Mouse (Mus musculus): ENCODE results near the gene D1Pas1. TPM values are rescaled to one million over a fixed set of nuclear protein-coding genes. Genes with fewer than 3 reads are reported as not detected.

D1Pas1 gene
- polyA plus RNA-seq (2012; rRNA removed) = not detected in 2 replicates

DNA sequence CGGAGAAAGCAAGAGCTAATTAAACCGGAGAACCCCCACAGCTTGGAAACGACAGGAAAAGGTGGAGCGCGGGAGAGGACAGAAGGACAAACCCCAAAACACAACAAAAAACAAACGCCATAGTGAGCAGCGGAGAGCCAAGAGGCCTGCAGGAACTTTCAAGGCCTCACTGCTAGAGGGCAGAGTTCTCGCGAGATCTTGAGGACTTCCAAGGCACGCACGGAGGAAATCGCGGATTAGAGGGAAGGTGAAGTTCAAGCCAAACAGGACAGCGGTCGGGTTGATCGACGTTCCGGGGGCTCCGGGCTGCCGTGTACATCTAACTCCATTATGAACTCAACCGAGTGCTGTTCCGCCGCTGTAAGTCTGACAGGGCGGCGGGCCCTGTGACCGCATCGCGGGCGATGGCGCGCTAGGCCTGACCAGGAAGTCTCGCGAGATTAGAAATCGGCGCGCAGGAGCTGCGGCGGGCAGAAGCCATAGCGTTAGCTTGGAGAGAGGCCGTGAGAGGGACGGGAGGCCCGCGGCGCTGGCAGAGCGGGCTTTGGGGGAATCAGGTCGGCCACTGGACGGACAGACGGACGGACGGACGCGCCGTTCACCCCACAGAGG, at the start of gene D1Pas1:
Gene D1Pas1, plus strand, starts transcription at position 216 of the 612 bp plus-strand sequence.
- H3K4me1 ChIP-seq (ENCODE audit: control insufficient read depth, insufficient read depth, insufficient read length, low read length) = peaks cover 4% of the 10 kb centered on the region; the same call in 1 of the 2 replicates
- TF ChIP-seq CTCF (IDR thresholded peaks at IDR 0.05; ENCODE audit: extremely low read depth, insufficient read length, insufficient replicate concordance, low read depth, low read length) (no peak), POLR2A (IDR thresholded peaks at IDR 0.05; ENCODE audit: low read depth, low read length) (no peak)
- no peaks in the 10 kb centered on the region for H3K27me3 ChIP-seq (ENCODE audit: control insufficient read depth, insufficient read depth, low read length)
- no peak within 1 kb of the TSS for H3K4me3 ChIP-seq (ENCODE audit: low read depth, low read length)
- WGBS = 82% methylated on average over 53 of the region's 53 CpGs
- H3K27ac ChIP-seq (ENCODE audit: insufficient read depth, low read depth, low read length) = no peak within 1 kb of the TSS
- H3K36me3 ChIP-seq (ENCODE audit: control insufficient read depth, insufficient read depth, low read length) = no peaks in the 10 kb centered on the region

DNA sequence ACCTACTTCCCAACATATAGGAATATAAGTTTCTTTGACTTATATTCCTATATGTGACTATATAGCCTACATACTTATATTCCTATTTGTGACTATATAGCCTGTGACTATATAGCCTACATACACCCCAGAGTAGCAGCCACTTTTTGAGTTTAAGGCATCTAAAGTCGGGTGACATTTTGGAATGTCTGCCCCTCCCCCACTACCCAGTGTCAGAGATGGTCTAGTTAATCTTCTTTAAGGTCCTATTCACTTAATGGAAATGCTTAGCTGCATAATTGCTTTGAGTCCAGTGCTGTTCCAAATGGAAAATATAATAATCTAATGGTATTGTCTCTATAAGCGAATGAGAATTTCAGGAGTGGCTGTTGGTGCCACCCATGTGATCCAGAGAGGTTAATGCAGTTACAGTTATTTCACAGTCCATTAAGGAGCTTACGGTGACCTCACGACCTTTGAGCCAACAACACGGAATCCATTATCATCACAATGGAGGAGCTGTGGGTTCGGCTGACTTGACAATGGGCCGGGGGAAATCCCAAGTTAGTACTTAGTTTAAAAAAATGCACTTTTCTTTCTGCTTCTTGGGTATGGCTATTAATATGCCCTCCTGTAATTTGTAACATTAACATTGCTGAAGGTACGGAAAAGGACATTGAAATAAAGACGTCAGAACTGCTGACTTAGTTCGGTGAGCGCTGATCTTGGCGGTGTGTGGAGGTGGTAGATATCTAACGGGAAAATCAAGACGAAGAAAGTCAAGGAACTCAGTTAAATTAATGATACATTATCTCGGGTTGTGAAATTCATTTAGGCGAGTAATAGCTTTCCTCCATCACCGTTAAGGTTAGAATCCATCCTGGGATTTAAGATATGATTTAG, 44.5 kb upstream of the D1Pas1 start:
- TF ChIP-seq POLR2A (IDR thresholded peaks at IDR 0.05; ENCODE audit: low read depth, low read length) (no peak), CTCF (IDR thresholded peaks at IDR 0.05; ENCODE audit: extremely low read depth, insufficient read length, insufficient replicate concordance, low read depth, low read length) (no peak)
- no peaks in the 10 kb centered on the region for H3K4me1 ChIP-seq (ENCODE audit: control insufficient read depth, insufficient read depth, insufficient read length, low read length)
- H3K4me3 ChIP-seq (ENCODE audit: low read depth, low read length) = no peak overlapping the region
- WGBS = 53% methylated on average over 17 of the region's 17 CpGs
- H3K27ac ChIP-seq (ENCODE audit: insufficient read depth, low read depth, low read length) = no peak overlapping the region
- no peaks in the 10 kb centered on the region for H3K36me3 ChIP-seq (ENCODE audit: control insufficient read depth, insufficient read depth, low read length)
- no peaks in the 10 kb centered on the region for H3K27me3 ChIP-seq (ENCODE audit: control insufficient read depth, insufficient read depth, low read length)

DNA sequence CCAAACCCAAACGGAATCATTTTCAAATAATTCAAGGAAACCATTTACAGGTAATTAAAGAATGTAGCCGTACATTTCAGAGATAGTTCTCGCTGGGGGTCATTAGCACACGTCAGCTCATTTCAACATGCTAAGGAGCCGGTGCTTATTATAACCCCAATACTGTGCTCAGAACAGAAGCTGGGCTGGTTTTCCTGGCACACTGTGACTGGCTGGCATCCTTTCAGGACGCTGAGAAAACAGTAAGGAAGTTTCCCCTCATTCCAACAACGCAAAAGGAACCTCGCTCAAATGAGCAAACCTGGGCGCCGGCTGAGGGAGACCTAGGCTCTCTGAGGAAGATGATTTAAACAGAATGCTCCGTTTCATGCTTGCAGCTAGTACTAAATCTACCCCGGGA, 43.2 kb upstream of the D1Pas1 start:
- no peak for TF ChIP-seq CTCF (IDR thresholded peaks at IDR 0.05; ENCODE audit: extremely low read depth, insufficient read length, insufficient replicate concordance, low read depth, low read length)
- no peak for TF ChIP-seq POLR2A (IDR thresholded peaks at IDR 0.05; ENCODE audit: low read depth, low read length)
- H3K4me1 ChIP-seq (ENCODE audit: control insufficient read depth, insufficient read depth, insufficient read length, low read length) = no peaks in the 10 kb centered on the region
- H3K27ac ChIP-seq (ENCODE audit: insufficient read depth, low read depth, low read length) = no peak overlapping the region
- no peak overlapping the region for H3K4me3 ChIP-seq (ENCODE audit: low read depth, low read length)
- no peaks in the 10 kb centered on the region for H3K36me3 ChIP-seq (ENCODE audit: control insufficient read depth, insufficient read depth, low read length)
- H3K27me3 ChIP-seq (ENCODE audit: control insufficient read depth, insufficient read depth, low read length) = no peaks in the 10 kb centered on the region
- 58% methylated on average over 12 of the region's 12 CpGs for WGBS

DNA sequence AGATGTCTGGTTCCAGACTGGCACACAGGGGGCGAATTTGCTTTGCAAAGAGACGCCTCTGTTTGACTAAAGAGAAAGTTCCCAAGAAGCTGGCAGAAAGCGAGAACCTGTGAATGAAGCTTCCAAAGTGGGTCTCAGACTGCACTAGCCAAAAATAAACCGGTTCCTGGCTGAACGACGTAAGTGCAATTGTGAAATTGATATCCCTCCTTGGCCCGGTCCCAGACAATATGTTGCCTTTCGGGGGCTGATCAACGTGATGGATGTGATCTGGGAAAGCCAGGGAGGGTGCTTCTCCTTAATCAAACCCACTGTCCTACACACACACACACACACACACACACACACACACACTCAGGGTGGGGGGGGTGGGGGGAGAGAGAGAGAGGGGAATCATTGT, 41.8 kb upstream of the D1Pas1 start:
- Histone ChIP-seq H3K27me3 (ENCODE audit: control insufficient read depth, insufficient read depth, low read length) (no peaks in the 10 kb centered on the region), H3K36me3 (ENCODE audit: control insufficient read depth, insufficient read depth, low read length) (no peaks in the 10 kb centered on the region), H3K4me1 (ENCODE audit: control insufficient read depth, insufficient read depth, insufficient read length, low read length) (no peaks in the 10 kb centered on the region), H3K4me3 (ENCODE audit: low read depth, low read length) (no peak overlapping the region), H3K27ac (ENCODE audit: insufficient read depth, low read depth, low read length) (no peak overlapping the region)
- WGBS = 58% methylated on average over 9 of the region's 9 CpGs
- no peak for TF ChIP-seq CTCF (IDR thresholded peaks at IDR 0.05; ENCODE audit: extremely low read depth, insufficient read length, insufficient replicate concordance, low read depth, low read length)
- TF ChIP-seq POLR2A (IDR thresholded peaks at IDR 0.05; ENCODE audit: low read depth, low read length) = no peak

DNA sequence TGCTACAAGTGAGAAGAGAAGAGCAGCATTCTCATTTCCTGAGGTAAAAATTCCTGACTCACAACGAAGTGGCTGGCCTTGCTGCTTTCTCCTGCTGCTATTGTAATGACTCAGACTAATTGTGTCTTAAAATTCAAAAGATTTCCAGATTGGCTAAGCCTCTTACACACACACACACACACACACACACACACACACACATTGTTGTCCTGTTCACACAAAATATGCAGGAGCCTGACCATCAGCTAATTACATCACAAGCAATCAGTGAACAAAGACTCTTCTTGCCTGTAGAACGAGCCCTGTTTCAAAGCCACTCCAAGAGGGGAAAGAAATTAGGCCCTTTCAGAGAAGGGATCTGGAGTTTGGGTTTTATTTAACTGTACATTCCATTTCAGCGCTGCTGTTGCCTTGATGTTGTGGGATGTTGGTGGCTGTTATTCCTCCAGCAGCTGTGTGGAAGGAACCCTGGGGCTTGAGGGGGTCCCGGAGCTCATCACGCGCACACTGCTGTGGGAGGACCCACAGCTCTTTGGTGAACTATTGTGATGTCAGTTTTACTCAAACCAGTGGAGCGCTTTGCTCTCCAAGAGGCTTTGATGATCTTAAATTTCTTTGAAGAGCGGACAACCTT, 40.8 kb upstream of the D1Pas1 start:
- WGBS = 69% methylated on average over 8 of the region's 8 CpGs

DNA sequence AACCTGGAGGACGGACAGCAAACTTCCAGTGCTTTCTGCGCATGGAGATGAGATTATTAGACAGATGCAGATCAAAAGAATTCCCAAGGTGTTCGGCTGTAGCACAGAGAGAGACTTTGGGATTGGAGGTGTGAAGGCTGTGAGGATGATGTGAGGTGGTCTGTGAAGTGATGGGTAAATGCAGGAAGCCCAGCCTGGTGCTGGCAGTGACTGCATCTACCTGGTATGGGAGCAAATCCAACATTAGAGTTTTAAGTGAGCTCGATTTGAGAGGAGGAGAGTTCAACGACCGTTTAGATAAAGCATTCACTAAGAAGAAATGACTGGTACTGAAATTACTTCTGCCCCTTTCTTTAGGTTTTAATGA, 40.3 kb upstream of the D1Pas1 start:
- Histone ChIP-seq H3K4me1 (ENCODE audit: control insufficient read depth, insufficient read depth, insufficient read length, low read length) (no peaks in the 10 kb centered on the region), H3K36me3 (ENCODE audit: control insufficient read depth, insufficient read depth, low read length) (no peaks in the 10 kb centered on the region), H3K27me3 (ENCODE audit: control insufficient read depth, insufficient read depth, low read length) (no peaks in the 10 kb centered on the region), H3K4me3 (ENCODE audit: low read depth, low read length) (no peak overlapping the region), H3K27ac (ENCODE audit: insufficient read depth, low read depth, low read length) (no peak overlapping the region)
- TF ChIP-seq CTCF (IDR thresholded peaks at IDR 0.05; ENCODE audit: extremely low read depth, insufficient read length, insufficient replicate concordance, low read depth, low read length) (no peak), POLR2A (IDR thresholded peaks at IDR 0.05; ENCODE audit: low read depth, low read length) (no peak)
- WGBS = 67% methylated on average over 6 of the region's 6 CpGs

More for the DNA sequence above, 40.8 kb upstream of the D1Pas1 start:
- H3K27ac ChIP-seq (ENCODE audit: insufficient read depth, low read depth, low read length) = no peak overlapping the region
- no peak overlapping the region for H3K4me3 ChIP-seq (ENCODE audit: low read depth, low read length)
- H3K4me1 ChIP-seq (ENCODE audit: control insufficient read depth, insufficient read depth, insufficient read length, low read length) = no peaks in the 10 kb centered on the region
- H3K36me3 ChIP-seq (ENCODE audit: control insufficient read depth, insufficient read depth, low read length) = no peaks in the 10 kb centered on the region
- no peaks in the 10 kb centered on the region for H3K27me3 ChIP-seq (ENCODE audit: control insufficient read depth, insufficient read depth, low read length)
- no peak for TF ChIP-seq CTCF (IDR thresholded peaks at IDR 0.05; ENCODE audit: extremely low read depth, insufficient read length, insufficient replicate concordance, low read depth, low read length)

DNA sequence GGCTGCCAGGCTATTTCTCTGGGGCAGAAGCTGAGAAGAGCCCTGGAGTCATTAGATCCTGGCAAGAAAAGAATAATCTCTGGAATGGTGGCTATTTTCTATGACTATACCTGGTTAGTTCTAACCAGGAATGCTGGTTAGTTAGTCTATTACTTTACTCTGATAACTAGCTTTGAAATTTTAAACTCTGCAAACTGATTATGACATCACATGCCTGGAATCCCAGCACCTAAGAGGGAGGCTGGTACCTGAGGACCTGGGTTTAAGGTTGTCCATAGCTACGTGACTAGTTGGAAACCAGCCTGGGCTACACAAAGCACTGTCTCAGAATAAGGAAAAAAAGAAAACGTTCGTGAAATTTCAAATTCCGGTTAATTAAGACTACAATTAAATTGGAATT, 39.7 kb upstream of the D1Pas1 start:
- H3K27me3 ChIP-seq (ENCODE audit: control insufficient read depth, insufficient read depth, low read length) = no peaks in the 10 kb centered on the region
- no peaks in the 10 kb centered on the region for H3K36me3 ChIP-seq (ENCODE audit: control insufficient read depth, insufficient read depth, low read length)
- H3K4me3 ChIP-seq (ENCODE audit: low read depth, low read length) = no peak overlapping the region
- no peaks in the 10 kb centered on the region for H3K4me1 ChIP-seq (ENCODE audit: control insufficient read depth, insufficient read depth, insufficient read length, low read length)
- no peak overlapping the region for H3K27ac ChIP-seq (ENCODE audit: insufficient read depth, low read depth, low read length)
- 73% methylated on average over 4 of the region's 4 CpGs for WGBS
- TF ChIP-seq CTCF (IDR thresholded peaks at IDR 0.05; ENCODE audit: extremely low read depth, insufficient read length, insufficient replicate concordance, low read depth, low read length) (no peak), POLR2A (IDR thresholded peaks at IDR 0.05; ENCODE audit: low read depth, low read length) (no peak)
